Mouse (Mus musculus): ENCODE measurements around the gene Slc48a1.

- TF ChIP-seq CTCF (IDR thresholded peaks at IDR 0.05) (no peak), EP300 (IDR thresholded peaks at IDR 0.05) (no peak)
Measured at GRCm38 (mm10) chr15:97798134-97798533, 19.8 kb downstream of the Slc48a1 start.
